Mouse (Mus musculus) stomach, embryonic 14.5 days (tissue): ENCODE measurements around the gene Camkv. TPM values are rescaled to one million over a fixed set of nuclear protein-coding genes. Genes with fewer than 3 reads are reported as not detected.

Experiments used
- ATAC-seq: fragments of 200-750 bp; cut with Nextera tagmentation; 2 replicates; pipeline ENCODE4 v1.8.0; 2017; ENCODE audit warnings: low read depth, moderate TSS enrichment; ENCODE audit not compliant: insufficient number of reproducible peaks, insufficient read depth, low FRiP score
- H3K27ac ChIP-seq: fragments of 300-500 bp; sonication (generic); 2 replicates; pipeline ENCODE4 v1.5.1; 2014; ENCODE audit warnings: mild to moderate bottlenecking, low read length, moderate library complexity, mixed read lengths
- H3K27me3 ChIP-seq: fragments of 300-500 bp; sonication (generic); 2 replicates; pipeline ENCODE4 v1.6.1; 2014; ENCODE audit warnings: low read length, control low read depth, mixed read lengths; ENCODE audit not compliant: control insufficient read depth, insufficient read depth
- H3K36me3 ChIP-seq: fragments of 300-500 bp; sonication (generic); 2 replicates; pipeline ENCODE4 v1.6.1; 2014; ENCODE audit warnings: mild to moderate bottlenecking, control low read depth, low read length, moderate library complexity, mixed read lengths; ENCODE audit not compliant: control insufficient read depth, insufficient read depth
- H3K4me1 ChIP-seq: fragments of 300-500 bp; sonication (generic); 2 replicates; pipeline ENCODE4 v1.6.1; 2014; ENCODE audit warnings: low read length, control low read depth, mixed read lengths; ENCODE audit not compliant: control insufficient read depth, insufficient read depth
- H3K4me2 ChIP-seq: fragments of 300-500 bp; sonication (generic); replicated peaks from 2 replicates; pipeline ENCODE4 v1.6.1; 2014; ENCODE audit warnings: low read depth, low read length, control low read depth
- H3K4me3 ChIP-seq: fragments of 300-500 bp; sonication (generic); 2 replicates; pipeline ENCODE4 v1.5.1; 2014; ENCODE audit warnings: low read depth, low read length, control low read depth
- H3K9ac ChIP-seq: fragments of 300-500 bp; sonication (generic); replicated peaks from 2 replicates; pipeline ENCODE4 v1.6.1; 2014; ENCODE audit warnings: low read depth, mild to moderate bottlenecking, control low read depth, low read length, moderate library complexity, mixed read lengths
- H3K9me3 ChIP-seq: fragments of 300-500 bp; sonication (generic); 2 replicates; pipeline ENCODE4 v1.6.1; 2016; ENCODE audit warnings: low read depth, low read length, control low read depth; ENCODE audit not compliant: control insufficient read depth
- WGBS: fragments of 180-500 bp; shearing (Covaris S2); extraction: QIAGEN DNeasy Blood & Tissue Kit; methylation state at CpG from one replicate; pipeline ENCODE4 v1.1.7; 2014; 5-methylcytosine and 5-hydroxymethylcytosine counted together
- polyA plus RNA-seq: library from polyadenylated mRNA; unstranded; fragments of >200 nt; fragmentation: Nextera tagmentation; extraction: Ambion mirVana; gene quantifications from 2 replicates; pipeline ENCODE4 v1.2.1, GENCODE M21; 2014

Gene Camkv
- polyA plus RNA-seq, 1 experiment from 2014 or later, result 1.6 TPM

- no peak overlapping the region for H3K4me3 ChIP-seq
- 57% methylated on average over 5 of the region's 5 CpGs for WGBS
- H3K4me2 ChIP-seq, result no peak overlapping the region
- no peak overlapping the region for H3K9ac ChIP-seq
- peak overlapping the region; percentile 15; the same call in 1 of the 2 replicates for H3K27ac ChIP-seq
- ATAC-seq, result no peak
- no peaks in the 10 kb centered on the region for H3K27me3 ChIP-seq
- no peaks in the 10 kb centered on the region for H3K9me3 ChIP-seq
- H3K36me3 ChIP-seq, result peaks cover 27% of the 10 kb centered on the region; the same call in 1 of the 2 replicates
- H3K4me1 ChIP-seq, result no peaks in the 10 kb centered on the region
Measured at GRCm38 (mm10) chr9:107961881-107962280, 26.4 kb downstream of the Camkv start.

- ATAC-seq, result no peak
- 91% methylated on average over 9 of the region's 9 CpGs for WGBS
- peaks cover 26% of the 10 kb centered on the region for H3K36me3 ChIP-seq
Measured at GRCm38 (mm10) chr9:107962916-107963315, 27.4 kb downstream of the Camkv start.

GRCm38 (mm10) chr9:107963700-107964099 lies 28.2 kb downstream of the Camkv start:
- Histone ChIP-seq H3K27me3 (no peaks in the 10 kb centered on the region), H3K9me3 (no peaks in the 10 kb centered on the region), H3K4me3 (no peak overlapping the region), H3K9ac (no peak overlapping the region), H3K36me3 (peaks cover 28% of the 10 kb centered on the region), H3K4me1 (no peaks in the 10 kb centered on the region), H3K27ac (no peak overlapping the region), H3K4me2 (no peak overlapping the region)
- WGBS, result 14% methylated on average over 5 of the region's 5 CpGs
- peak; percentile 59; the same call in 1 of the 2 replicates for ATAC-seq

More at GRCm38 (mm10) chr9:107962916-107963315, 27.4 kb downstream of the Camkv start:
- no peak overlapping the region for H3K9ac ChIP-seq
- no peak overlapping the region for H3K4me2 ChIP-seq
- H3K9me3 ChIP-seq, result no peaks in the 10 kb centered on the region
- no peak overlapping the region for H3K4me3 ChIP-seq
- no peaks in the 10 kb centered on the region for H3K4me1 ChIP-seq
- no peak overlapping the region for H3K27ac ChIP-seq
- H3K27me3 ChIP-seq, result no peaks in the 10 kb centered on the region

GRCm38 (mm10) chr9:107964681-107965080 lies 29.2 kb downstream of the Camkv start:
- Histone ChIP-seq H3K36me3 (peaks cover 28% of the 10 kb centered on the region), H3K27me3 (no peaks in the 10 kb centered on the region), H3K4me1 (no peaks in the 10 kb centered on the region), H3K27ac (no peak overlapping the region), H3K9ac (no peak overlapping the region), H3K4me2 (no peak overlapping the region), H3K9me3 (no peaks in the 10 kb centered on the region), H3K4me3 (no peak overlapping the region)
- ATAC-seq, result no peak
- WGBS, result 93% methylated on average over 9 of the region's 9 CpGs

GRCm38 (mm10) chr9:107966676-107967075 lies 31.2 kb downstream of the Camkv start:
- Histone ChIP-seq H3K27me3 (no peaks in the 10 kb centered on the region), H3K27ac (no peak overlapping the region), H3K36me3 (peaks cover 17% of the 10 kb centered on the region), H3K4me1 (no peaks in the 10 kb centered on the region), H3K9me3 (no peaks in the 10 kb centered on the region), H3K4me2 (no peak overlapping the region), H3K9ac (no peak overlapping the region), H3K4me3 (no peak overlapping the region)
- WGBS, result 86% methylated on average over 10 of the region's 10 CpGs
- ATAC-seq, result no peak

GRCm38 (mm10) chr9:107967437-107967836 lies 32.0 kb downstream of the Camkv start:
- Histone ChIP-seq H3K27me3 (no peaks in the 10 kb centered on the region), H3K9me3 (no peaks in the 10 kb centered on the region), H3K9ac (no peak overlapping the region), H3K4me3 (no peak overlapping the region), H3K36me3 (peaks cover 12% of the 10 kb centered on the region), H3K4me2 (no peak overlapping the region), H3K27ac (no peak overlapping the region), H3K4me1 (no peaks in the 10 kb centered on the region)
- no peak for ATAC-seq
- 87% methylated on average over 6 of the region's 6 CpGs for WGBS

- 84% methylated on average over 7 of the region's 7 CpGs for WGBS
- Histone ChIP-seq H3K36me3 (peaks cover 12% of the 10 kb centered on the region), H3K27me3 (no peaks in the 10 kb centered on the region), H3K9me3 (no peaks in the 10 kb centered on the region), H3K4me3 (no peak overlapping the region), H3K27ac (no peak overlapping the region), H3K4me1 (no peaks in the 10 kb centered on the region), H3K9ac (no peak overlapping the region), H3K4me2 (no peak overlapping the region)
- ATAC-seq, result no peak
Measured at GRCm38 (mm10) chr9:107968531-107968930, 33.1 kb downstream of the Camkv start.

- no peak for ATAC-seq
Measured at GRCm38 (mm10) chr9:107970311-107970710, 34.8 kb downstream of the Camkv start.

More at GRCm38 (mm10) chr9:107970311-107970710, 34.8 kb downstream of the Camkv start:
- 85% methylated on average over 5 of the region's 5 CpGs for WGBS
- Histone ChIP-seq H3K9me3 (no peaks in the 10 kb centered on the region), H3K9ac (no peak overlapping the region), H3K36me3 (peaks cover 9% of the 10 kb centered on the region), H3K27me3 (no peaks in the 10 kb centered on the region), H3K4me3 (no peak overlapping the region), H3K27ac (no peak overlapping the region), H3K4me1 (no peaks in the 10 kb centered on the region), H3K4me2 (no peak overlapping the region)
